Mouse (Mus musculus) stomach, embryonic 15.5 days (tissue): ENCODE data around the gene Fsip1. TPM values are rescaled to one million over a fixed set of nuclear protein-coding genes. Genes with fewer than 3 reads are reported as not detected.
A peak's percentile ranks its signal among the peaks of the same experiment; 100 is the strongest.

Experiments
- ATAC-seq: fragments of 200-750 bp; cut with Nextera tagmentation; 2 replicates; pipeline ENCODE4 v1.8.0; 2017; ENCODE audit warnings: low read depth, moderate number of reproducible peaks, moderate TSS enrichment; ENCODE audit not compliant: insufficient read depth, low FRiP score
- H3K27ac ChIP-seq: fragments of 300-500 bp; sonication (generic); 2 replicates; pipeline ENCODE4 v1.5.1; 2015; ENCODE audit warnings: mild to moderate bottlenecking, inconsistent platforms
- H3K27me3 ChIP-seq: fragments of 300-500 bp; sonication (generic); replicated peaks from 2 replicates; pipeline ENCODE4 v1.6.1; 2015; ENCODE audit warnings: inconsistent platforms
- H3K36me3 ChIP-seq: fragments of 300-500 bp; sonication (generic); 2 replicates; pipeline ENCODE4 v1.6.1; 2015; ENCODE audit warnings: inconsistent platforms
- H3K4me1 ChIP-seq: fragments of 300-500 bp; sonication (generic); 2 replicates; pipeline ENCODE4 v1.6.1; 2015; ENCODE audit warnings: inconsistent platforms
- H3K4me2 ChIP-seq: fragments of 300-500 bp; sonication (generic); 2 replicates; pipeline ENCODE4 v1.6.1; 2015; ENCODE audit warnings: mild to moderate bottlenecking, inconsistent platforms
- H3K4me3 ChIP-seq: fragments of 300-500 bp; sonication (generic); replicated peaks from 2 replicates; pipeline ENCODE4 v1.5.1; 2015; ENCODE audit warnings: inconsistent platforms
- H3K9ac ChIP-seq: fragments of 300-500 bp; sonication (generic); 2 replicates; pipeline ENCODE4 v1.6.1; 2015; ENCODE audit warnings: inconsistent platforms
- H3K9me3 ChIP-seq: fragments of 300-500 bp; sonication (generic); 2 replicates; pipeline ENCODE4 v1.6.1; 2016; ENCODE audit warnings: inconsistent platforms
- WGBS: fragments of 180-500 bp; shearing (Covaris S2); methylation state at CpG from one replicate; pipeline ENCODE4 v1.1.7; 2015; 5-methylcytosine and 5-hydroxymethylcytosine counted together
- polyA plus RNA-seq: library from polyadenylated mRNA; unstranded; fragments of >200 nt; fragmentation: Nextera tagmentation; extraction: Ambion mirVana; gene quantifications from 2 replicates; pipeline ENCODE4 v1.2.1, GENCODE M21; 2015

The Fsip1 gene
- polyA plus RNA-seq, 1 experiment from 2014 or later, result 0.27 TPM

GRCm38 (mm10) chr2:118119684-118120083, 137.1 kb downstream of the Fsip1 start:
- Histone ChIP-seq H3K9me3 (no peaks in the 10 kb centered on the region), H3K36me3 (peaks cover 70% of the 10 kb centered on the region), H3K4me3 (no peak overlapping the region), H3K4me1 (no peaks in the 10 kb centered on the region), H3K27me3 (no peaks in the 10 kb centered on the region), H3K4me2 (no peak overlapping the region; the same call in 1 of the 2 replicates), H3K27ac (no peak overlapping the region), H3K9ac (no peak overlapping the region)
- no peak for ATAC-seq
- WGBS, result 97% methylated on average over 12 of the region's 12 CpGs

- WGBS, result 90% methylated on average over 7 of the region's 7 CpGs
- H3K9ac ChIP-seq, result no peak overlapping the region
- peaks cover 60% of the 10 kb centered on the region for H3K36me3 ChIP-seq
- no peak overlapping the region for H3K27ac ChIP-seq
- no peak overlapping the region for H3K4me2 ChIP-seq
- ATAC-seq, result no peak
- H3K4me3 ChIP-seq, result no peak overlapping the region
- no peaks in the 10 kb centered on the region for H3K27me3 ChIP-seq
- H3K4me1 ChIP-seq, result no peaks in the 10 kb centered on the region
- no peaks in the 10 kb centered on the region for H3K9me3 ChIP-seq
Measured at GRCm38 (mm10) chr2:118118515-118118914, 138.3 kb downstream of the Fsip1 start.

GRCm38 (mm10) chr2:118118045-118118444, 138.7 kb downstream of the Fsip1 start:
- H3K36me3 ChIP-seq, result peaks cover 55% of the 10 kb centered on the region
- no peak overlapping the region for H3K4me3 ChIP-seq
- no peaks in the 10 kb centered on the region for H3K27me3 ChIP-seq
- no peaks in the 10 kb centered on the region for H3K9me3 ChIP-seq
- no peak overlapping the region for H3K4me2 ChIP-seq
- no peak overlapping the region for H3K27ac ChIP-seq
- no peak overlapping the region for H3K9ac ChIP-seq
- ATAC-seq, result no peak
- 87% methylated on average over 6 of the region's 6 CpGs for WGBS
- H3K4me1 ChIP-seq, result no peaks in the 10 kb centered on the region

GRCm38 (mm10) chr2:118117401-118117800, 139.4 kb downstream of the Fsip1 start:
- Histone ChIP-seq H3K36me3 (peaks cover 48% of the 10 kb centered on the region), H3K9ac (no peak overlapping the region), H3K4me3 (no peak overlapping the region), H3K4me1 (no peaks in the 10 kb centered on the region; the same call in 1 of the 2 replicates), H3K4me2 (no peak overlapping the region), H3K27ac (no peak overlapping the region), H3K27me3 (no peaks in the 10 kb centered on the region), H3K9me3 (no peaks in the 10 kb centered on the region)
- ATAC-seq, result no peak
- 67% methylated on average over 11 of the region's 11 CpGs for WGBS

GRCm38 (mm10) chr2:118116754-118117290, 139.9 kb downstream of the Fsip1 start:
- H3K36me3 ChIP-seq, result peaks cover 46% of the 10 kb centered on the region
- H3K9me3 ChIP-seq, result no peaks in the 10 kb centered on the region
- H3K4me2 ChIP-seq, result no peak overlapping the region

GRCm38 (mm10) chr2:118116180-118116579, 140.6 kb downstream of the Fsip1 start:
- peak overlapping the region; percentile 93; the same call in 1 of the 2 replicates for H3K4me2 ChIP-seq
- H3K27me3 ChIP-seq, result no peaks in the 10 kb centered on the region
- 61% methylated on average over 2 of the region's 2 CpGs for WGBS
- ATAC-seq, result no peak
- no peak overlapping the region for H3K27ac ChIP-seq
- H3K4me3 ChIP-seq, result no peak overlapping the region
- no peaks in the 10 kb centered on the region for H3K9me3 ChIP-seq
- H3K36me3 ChIP-seq, result peaks cover 40% of the 10 kb centered on the region
- H3K9ac ChIP-seq, result no peak overlapping the region
- H3K4me1 ChIP-seq, result no peaks in the 10 kb centered on the region; the same call in 1 of the 2 replicates

More at GRCm38 (mm10) chr2:118116754-118117290, 139.9 kb downstream of the Fsip1 start:
- Histone ChIP-seq H3K27ac (no peak overlapping the region), H3K9ac (no peak overlapping the region), H3K4me3 (no peak overlapping the region), H3K4me1 (no peaks in the 10 kb centered on the region; the same call in 1 of the 2 replicates), H3K27me3 (no peaks in the 10 kb centered on the region)
- 63% methylated on average over 3 of the region's 3 CpGs for WGBS
- ATAC-seq, result no peak

- 83% methylated on average over 7 of the region's 7 CpGs for WGBS
- H3K4me2 ChIP-seq, result peak overlapping the region; percentile 93
- H3K4me1 ChIP-seq, result peaks cover 1% of the 10 kb centered on the region
- H3K27me3 ChIP-seq, result no peaks in the 10 kb centered on the region
- H3K9ac ChIP-seq, result no peak overlapping the region
- ATAC-seq, result no peak
- H3K4me3 ChIP-seq, result peak overlapping the region; percentile 65; the same call in 1 of the 2 replicates
- no peak overlapping the region for H3K27ac ChIP-seq
- no peaks in the 10 kb centered on the region for H3K9me3 ChIP-seq
- peaks cover 37% of the 10 kb centered on the region for H3K36me3 ChIP-seq
Measured at GRCm38 (mm10) chr2:118115647-118116046, 141.1 kb downstream of the Fsip1 start.

- H3K9me3 ChIP-seq, result no peaks in the 10 kb centered on the region
- peak overlapping the region; percentile 93 for H3K4me2 ChIP-seq
- H3K27ac ChIP-seq, result no peak overlapping the region
- H3K4me1 ChIP-seq, result peaks cover 6% of the 10 kb centered on the region
- ATAC-seq, result no peak
- H3K9ac ChIP-seq, result no peak overlapping the region
- 80% methylated on average over 10 of the region's 10 CpGs for WGBS
- H3K4me3 ChIP-seq, result peak overlapping the region; percentile 65
- peaks cover 28% of the 10 kb centered on the region for H3K36me3 ChIP-seq
- no peaks in the 10 kb centered on the region for H3K27me3 ChIP-seq
Measured at GRCm38 (mm10) chr2:118114671-118115070, 142.1 kb downstream of the Fsip1 start.

GRCm38 (mm10) chr2:118113808-118114524, 142.8 kb downstream of the Fsip1 start:
- Histone ChIP-seq H3K4me1 (peaks cover 6% of the 10 kb centered on the region), H3K9ac (0 out of 2 replicates have a peak overlapping the region, but pooled peaks have one; percentile 20)

GRCm38 (mm10) chr2:118112846-118113479, 143.8 kb downstream of the Fsip1 start:
- no peaks in the 10 kb centered on the region for H3K9me3 ChIP-seq
- no peak overlapping the region for H3K27ac ChIP-seq
- 39% methylated on average over 21 of the region's 21 CpGs for WGBS

More at GRCm38 (mm10) chr2:118113808-118114524, 142.8 kb downstream of the Fsip1 start:
- Histone ChIP-seq H3K27ac (no peak overlapping the region), H3K27me3 (no peaks in the 10 kb centered on the region), H3K4me2 (peak overlapping the region; percentile 93), H3K9me3 (no peaks in the 10 kb centered on the region), H3K4me3 (peak overlapping the region; percentile 65), H3K36me3 (peaks cover 21% of the 10 kb centered on the region)
- WGBS, result 33% methylated on average over 8 of the region's 8 CpGs
- no peak for ATAC-seq

GRCm38 (mm10) chr2:118112438-118112837, 144.3 kb downstream of the Fsip1 start:
- Histone ChIP-seq H3K9ac (peak overlapping the region; percentile 66; the same call in 1 of the 2 replicates), H3K9me3 (no peaks in the 10 kb centered on the region), H3K27ac (no peak overlapping the region; the same call in 1 of the 2 replicates), H3K4me1 (peaks cover 6% of the 10 kb centered on the region), H3K4me3 (peak overlapping the region; percentile 65), H3K36me3 (peaks cover 15% of the 10 kb centered on the region), H3K4me2 (peak overlapping the region; percentile 93), H3K27me3 (no peaks in the 10 kb centered on the region)
- no peak for ATAC-seq
- 10% methylated on average over 5 of the region's 5 CpGs for WGBS

More at GRCm38 (mm10) chr2:118112846-118113479, 143.8 kb downstream of the Fsip1 start:
- peak overlapping the region; percentile 93 for H3K4me2 ChIP-seq
- H3K9ac ChIP-seq, result peak overlapping the region; percentile 2; the same call in 1 of the 2 replicates
- peaks cover 15% of the 10 kb centered on the region for H3K36me3 ChIP-seq
- peaks cover 6% of the 10 kb centered on the region for H3K4me1 ChIP-seq
- H3K4me3 ChIP-seq, result peak overlapping the region; percentile 65
- H3K27me3 ChIP-seq, result no peaks in the 10 kb centered on the region
- ATAC-seq, result no peak
